Mouse (Mus musculus): ENCODE results near the gene Enc1.

DNA sequence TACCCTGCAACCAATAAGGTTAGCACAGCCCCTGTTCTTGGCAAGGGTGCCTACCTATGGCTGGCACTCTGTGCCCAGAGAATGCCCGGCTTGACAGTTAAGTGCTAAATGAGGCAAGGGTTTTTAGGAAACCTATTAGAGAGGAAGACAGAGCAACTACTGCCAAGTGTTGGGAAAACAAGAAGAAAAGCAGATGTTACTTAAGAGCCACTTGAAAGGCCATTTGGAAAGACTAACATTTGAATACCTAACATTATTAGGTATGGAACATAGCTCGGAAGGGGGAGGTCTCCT is 44.0 kb upstream of the Enc1 start:
- TF ChIP-seq CTCF (IDR thresholded peaks at IDR 0.05; ENCODE audit: insufficient read depth, low read length) (no peak), POLR2A (IDR thresholded peaks at IDR 0.05; ENCODE audit: borderline replicate concordance, extremely low read depth, low read depth, low read length) (no peak)

Data from lung, adult 2 months (tissue).